Mouse (Mus musculus) adrenal gland, adult 18-20 months (tissue): ENCODE measurements at regions not wholly inside any gene's neighbourhood (a gene's known extent, or its start where the extent isn't known, plus 50 kb on each side); places are given as distances from the start of the nearest gene placed in this dataset.
"Not testable (repeated sequence)": the region's sequence is repeated elsewhere in the genome, so short reads cannot be mapped to it uniquely, and the experiment has no call there.

ENCODE experiments used
- DNase-seq, 2 experiments: peaks; one replicate each; pipeline ENCODE4 v3.0.0; 2021 to 2022; ENCODE audit warnings: low spot score in 2 of 2

GRCm38 (mm10) chr1:157622156-157622555 is 115.6 kb downstream of the Sec16b start:
- DNase-seq: not testable (repeated sequence)

DNA sequence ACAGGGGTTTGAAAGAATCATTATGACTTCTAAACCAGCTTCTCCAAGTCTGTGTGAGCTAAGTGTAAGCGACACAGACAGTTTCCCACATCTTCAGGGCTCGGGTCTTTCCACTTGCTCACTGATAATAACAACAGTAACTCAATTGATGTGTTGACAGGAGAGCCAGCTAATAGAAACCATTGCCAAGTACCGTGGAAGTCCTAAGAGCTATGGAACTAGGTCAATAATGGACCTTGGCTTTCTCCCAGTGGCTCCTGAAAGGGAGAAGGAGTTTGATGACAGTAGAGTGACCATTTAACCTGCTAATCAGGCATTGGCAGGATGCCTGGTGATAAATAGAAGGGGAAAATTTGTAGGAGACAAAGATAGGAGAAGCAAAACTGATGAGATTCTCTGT is 126.1 kb downstream of the Sec16b start:
- DNase-seq: no peak

GRCm38 (mm10) chr1:157633470-157633869 is 126.9 kb downstream of the Sec16b start:
- DNase-seq: no peak

- no peak for DNase-seq
Observed at GRCm38 (mm10) chr1:157635776-157636175, 129.2 kb downstream of the Sec16b start.

DNA sequence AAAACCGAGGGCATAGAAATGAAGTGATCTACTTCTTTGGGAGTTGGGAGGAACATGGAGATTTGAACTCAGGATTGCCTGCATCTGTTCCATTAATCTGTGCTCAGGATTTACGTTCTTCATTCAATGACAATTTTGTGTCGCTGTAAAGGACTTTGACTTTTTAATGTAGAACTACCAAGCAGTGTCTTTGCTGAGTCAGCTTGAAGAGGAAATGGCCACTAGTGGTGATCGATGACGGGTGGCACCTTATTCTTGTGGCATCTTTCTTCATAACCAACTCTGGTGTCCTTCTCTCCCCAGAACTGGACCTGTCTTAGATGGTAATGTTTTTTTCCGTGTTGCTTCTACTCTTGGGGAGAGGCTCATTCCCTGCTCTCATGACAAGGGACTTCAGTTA is 137.0 kb downstream of the Sec16b start:
- no peak for DNase-seq

DNA sequence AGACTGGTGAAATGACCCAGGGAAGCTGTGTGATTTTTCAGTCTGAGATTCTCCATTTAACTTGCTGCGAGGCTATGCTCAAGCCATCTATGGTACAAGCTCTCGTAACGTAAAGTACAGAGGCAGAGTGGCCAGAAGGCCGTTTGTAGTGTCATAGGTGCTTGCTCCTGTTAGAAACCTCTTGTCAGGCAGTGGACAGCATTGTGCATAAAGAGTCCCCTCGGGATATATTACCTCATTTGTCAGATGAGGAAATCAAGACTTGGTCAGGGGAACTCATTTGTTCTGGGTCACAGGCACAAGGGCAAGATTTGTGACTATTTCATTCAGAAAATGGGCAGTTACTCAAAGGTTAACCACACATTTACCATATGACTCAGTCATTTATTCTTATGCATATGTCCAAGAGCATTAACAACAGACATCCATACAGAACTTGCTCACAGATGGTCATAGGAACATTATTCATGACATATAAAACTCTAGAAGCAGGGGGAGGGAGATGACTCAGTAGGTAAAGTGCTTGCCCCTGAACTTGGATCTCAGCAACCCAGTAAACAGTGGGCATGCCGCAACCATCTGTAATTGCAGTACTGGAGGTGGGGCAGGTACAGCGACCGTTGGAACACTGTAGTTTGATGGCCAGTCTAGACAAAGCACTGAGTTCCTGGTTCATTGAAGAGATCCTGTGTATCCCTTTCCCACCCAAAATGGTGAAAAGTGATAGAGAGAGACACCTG is 139.3 kb downstream of the Sec16b start:
- no peak for DNase-seq

GRCm38 (mm10) chr1:157655446-157655845 is 148.9 kb downstream of the Sec16b start:
- DNase-seq: no peak

GRCm38 (mm10) chr1:157669626-157670025 is 163.1 kb downstream of the Sec16b start:
- DNase-seq: no peak

DNA sequence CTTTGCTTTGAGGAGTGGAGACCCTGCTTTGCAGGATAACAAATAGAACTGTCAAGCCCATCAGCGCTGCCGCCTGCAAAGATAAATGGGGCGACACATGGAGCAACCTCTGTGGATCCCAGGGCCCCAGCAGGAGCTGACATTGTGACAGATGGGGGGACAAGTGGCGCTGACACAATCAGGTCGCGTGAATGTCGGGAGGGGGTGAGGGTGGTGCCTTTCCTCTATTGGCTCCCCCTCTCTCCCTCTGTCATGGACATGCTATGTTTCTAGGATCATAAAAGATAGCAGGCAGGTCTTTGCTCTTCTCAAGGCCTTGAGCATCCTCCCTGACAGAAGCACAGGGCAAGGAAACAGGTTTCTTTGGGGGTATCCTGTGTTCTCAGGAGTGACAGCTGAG is 177.8 kb downstream of the Sec16b start:
- DNase-seq: no peak

GRCm38 (mm10) chr1:157695198-157695597 is 188.7 kb downstream of the Sec16b start:
- no peak for DNase-seq

- no peak for DNase-seq
Observed at GRCm38 (mm10) chr1:157703639-157704038, 197.1 kb downstream of the Sec16b start.

DNA sequence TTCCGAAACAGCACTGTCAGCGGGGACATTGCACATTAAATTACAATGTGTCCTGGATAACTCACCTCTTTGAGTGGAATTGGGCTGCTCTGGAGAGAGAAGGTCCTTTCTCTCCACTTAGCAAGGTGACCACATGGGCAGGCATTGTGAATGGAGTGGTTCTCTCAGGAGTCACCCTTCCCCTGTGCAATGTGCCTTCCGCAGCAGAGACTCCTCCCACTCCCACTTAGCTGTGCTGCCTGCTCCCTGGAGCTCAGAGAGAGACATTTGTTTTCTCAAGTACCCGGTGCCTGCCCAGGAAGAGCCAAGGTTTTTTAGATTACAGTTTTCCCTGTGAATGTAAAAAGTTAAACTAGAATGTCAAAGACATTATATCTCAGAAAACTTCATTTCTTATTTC is 198.8 kb downstream of the Sec16b start:
- DNase-seq: no peak

GRCm38 (mm10) chr1:157707256-157707655 is 200.7 kb downstream of the Sec16b start:
- no peak for DNase-seq

- no peak for DNase-seq
Observed at GRCm38 (mm10) chr1:157709117-157709516, 202.6 kb downstream of the Sec16b start.

- no peak for DNase-seq
Observed at GRCm38 (mm10) chr1:157710870-157711269, 204.3 kb downstream of the Sec16b start.

GRCm38 (mm10) chr1:157712519-157712918 is 206.0 kb downstream of the Sec16b start:
- DNase-seq: no peak

GRCm38 (mm10) chr1:157713851-157714250 is 207.3 kb downstream of the Sec16b start:
- no peak for DNase-seq

DNA sequence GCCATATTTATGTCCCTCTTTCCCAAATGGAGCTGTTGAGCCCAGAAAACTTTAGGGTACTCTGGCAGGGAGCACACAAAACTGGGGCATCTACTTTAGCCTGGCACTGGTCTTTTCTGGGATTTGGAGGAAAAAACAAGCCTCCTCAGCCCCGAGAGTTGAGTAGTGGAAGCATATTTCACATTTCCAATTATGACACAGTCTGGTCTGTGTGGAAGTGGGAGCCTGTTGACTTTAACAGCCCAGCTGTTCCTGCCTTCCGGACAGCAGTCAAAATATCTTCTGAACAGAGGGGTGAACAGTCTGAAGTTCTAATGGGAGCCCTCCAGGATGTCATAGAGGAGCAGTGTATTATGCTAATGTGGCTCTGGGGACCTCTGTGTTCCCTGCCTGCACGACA is 209.1 kb downstream of the Sec16b start:
- no peak for DNase-seq

GRCm38 (mm10) chr1:157717131-157717530 is 210.6 kb downstream of the Sec16b start:
- no peak for DNase-seq

DNA sequence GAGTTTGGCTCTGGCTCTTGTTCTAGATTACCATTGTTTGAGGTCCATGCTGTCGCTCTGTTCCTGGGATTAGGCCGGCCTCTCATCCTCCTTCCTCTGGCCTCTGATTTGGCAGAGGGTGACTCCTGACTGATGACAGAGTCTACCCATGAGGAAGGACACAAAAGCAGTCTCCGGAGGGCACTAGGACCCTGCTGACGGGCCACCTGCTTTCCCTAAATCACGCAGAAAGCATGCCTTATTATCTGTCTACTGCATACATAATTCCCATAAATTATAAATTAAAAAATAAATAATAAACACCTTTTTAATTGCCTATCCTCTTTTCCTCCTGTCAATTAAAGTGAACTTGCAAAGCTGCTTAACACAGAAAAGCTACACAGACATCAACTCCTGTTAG is 215.4 kb downstream of the Sec16b start:
- no peak for DNase-seq

- no peak for DNase-seq
Observed at GRCm38 (mm10) chr1:157731124-157731523, 224.6 kb downstream of the Sec16b start.

GRCm38 (mm10) chr1:157740725-157741665 is 234.5 kb downstream of the Sec16b start:
- DNase-seq: no peak
